Mouse (Mus musculus) hindbrain, embryonic 10.5 days (tissue): Measurements from ENCODE around the gene Tmem35b. TPM values are rescaled to one million over a fixed set of nuclear protein-coding genes. Genes with fewer than 3 reads are reported as not detected.

Experiments used
- DNase-seq: peaks from one replicate; pipeline ENCODE4 v3.0.0-alpha.2; 2017; ENCODE audit warnings: low spot score
- H3K27ac ChIP-seq: fragments of 300-500 bp; sonication (generic); 2 replicates; pipeline ENCODE4 v1.5.1; 2016; ENCODE audit warnings: mild to moderate bottlenecking, moderate library complexity
- H3K27me3 ChIP-seq: fragments of 300-500 bp; sonication (generic); 2 replicates; pipeline ENCODE4 v1.6.1; 2016; ENCODE audit warnings: mild to moderate bottlenecking; ENCODE audit not compliant: poor library complexity, insufficient read depth, severe bottlenecking
- H3K36me3 ChIP-seq: fragments of 300-500 bp; sonication (generic); 2 replicates; pipeline ENCODE4 v1.6.1; 2016; ENCODE audit warnings: mild to moderate bottlenecking, moderate library complexity
- H3K4me1 ChIP-seq: fragments of 300-500 bp; sonication (generic); replicated peaks from 2 replicates; pipeline ENCODE4 v1.6.1; 2016; ENCODE audit warnings: mild to moderate bottlenecking
- H3K4me3 ChIP-seq: fragments of 300-500 bp; sonication (generic); 2 replicates; pipeline ENCODE4 v1.5.1; 2016; ENCODE audit warnings: mild to moderate bottlenecking, moderate library complexity
- H3K9me3 ChIP-seq: fragments of 300-500 bp; sonication (generic); 2 replicates; pipeline ENCODE4 v1.6.1; 2016; ENCODE audit warnings: mild to moderate bottlenecking, moderate library complexity
- WGBS: fragments of 180-500 bp; shearing (Covaris S2); methylation state at CpG from one replicate; pipeline ENCODE4 v1.1.7; 2016; 5-methylcytosine and 5-hydroxymethylcytosine counted together
- polyA plus RNA-seq: library from polyadenylated mRNA; unstranded; fragments of >200 nt; fragmentation: Nextera tagmentation; extraction: Ambion mirVana; gene quantifications from 2 replicates; pipeline ENCODE4 v1.2.1, GENCODE M21; 2016

Gene Tmem35b
- polyA plus RNA-seq, 1 experiment from 2014 or later = 17.0 TPM

DNA sequence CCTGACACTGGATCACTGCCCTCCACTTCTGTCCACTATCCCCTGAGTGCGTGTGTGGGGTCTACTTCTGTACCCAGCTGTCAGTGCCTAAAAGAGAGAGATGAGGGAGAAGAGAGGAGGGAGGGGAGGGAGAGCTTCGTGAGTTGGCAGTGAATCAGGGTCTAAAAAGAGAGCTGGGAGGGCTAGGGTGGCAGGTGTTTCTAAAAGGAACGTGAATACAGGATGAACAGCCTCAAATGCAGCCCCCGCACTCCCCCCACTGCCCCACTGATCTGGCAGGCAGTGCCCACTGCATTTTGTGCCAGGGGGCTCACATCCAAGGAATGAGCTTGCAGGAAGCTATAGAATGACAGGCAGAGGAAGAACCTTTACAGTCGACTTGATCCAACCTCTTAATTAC, 47.4 kb downstream of the Tmem35b start:
- 45% methylated on average over 5 of the region's 5 CpGs for WGBS
- H3K4me1 ChIP-seq = peaks cover 58% of the 10 kb centered on the region
- no peak overlapping the region for H3K27ac ChIP-seq
- H3K27me3 ChIP-seq = peaks cover 69% of the 10 kb centered on the region
- no peak for DNase-seq
- no peak overlapping the region for H3K4me3 ChIP-seq
- H3K36me3 ChIP-seq = no peaks in the 10 kb centered on the region
- H3K9me3 ChIP-seq = no peaks in the 10 kb centered on the region

GRCm38 (mm10) chr4:127171341-127171905, 47.9 kb downstream of the Tmem35b start:
- DNase-seq = no peak
- H3K27ac ChIP-seq = no peak overlapping the region
- H3K36me3 ChIP-seq = no peaks in the 10 kb centered on the region
- H3K4me3 ChIP-seq = no peak overlapping the region
- WGBS = 55% methylated on average over 4 of the region's 4 CpGs
- H3K27me3 ChIP-seq = peaks cover 69% of the 10 kb centered on the region
- H3K4me1 ChIP-seq = peaks cover 58% of the 10 kb centered on the region
- H3K9me3 ChIP-seq = no peaks in the 10 kb centered on the region

DNA sequence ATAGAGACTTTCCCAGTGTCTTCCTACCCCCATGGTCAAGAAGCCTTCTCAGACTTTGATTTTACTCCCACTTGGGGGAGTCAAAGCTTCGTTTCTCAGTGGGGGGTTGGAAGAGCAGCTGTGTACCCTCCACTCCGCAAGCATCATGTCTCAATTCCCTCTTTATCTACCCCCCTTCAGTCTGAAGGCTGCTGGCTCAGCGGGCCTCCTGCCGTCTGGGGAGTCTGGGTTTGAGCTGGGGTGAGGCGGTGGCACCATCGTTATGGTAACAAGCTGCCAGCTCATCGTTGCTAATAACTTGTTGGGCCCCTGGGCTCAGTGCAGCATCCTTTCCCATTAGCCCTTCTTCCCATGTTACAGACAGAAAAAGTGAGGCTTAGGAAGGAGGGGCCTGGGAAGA, 48.6 kb downstream of the Tmem35b start:
- Histone ChIP-seq H3K4me3 (no peak overlapping the region), H3K4me1 (peaks cover 58% of the 10 kb centered on the region), H3K9me3 (no peaks in the 10 kb centered on the region), H3K36me3 (no peaks in the 10 kb centered on the region), H3K27me3 (peaks cover 64% of the 10 kb centered on the region), H3K27ac (no peak overlapping the region)
- WGBS = 19% methylated on average over 7 of the region's 7 CpGs
- DNase-seq = no peak

DNA sequence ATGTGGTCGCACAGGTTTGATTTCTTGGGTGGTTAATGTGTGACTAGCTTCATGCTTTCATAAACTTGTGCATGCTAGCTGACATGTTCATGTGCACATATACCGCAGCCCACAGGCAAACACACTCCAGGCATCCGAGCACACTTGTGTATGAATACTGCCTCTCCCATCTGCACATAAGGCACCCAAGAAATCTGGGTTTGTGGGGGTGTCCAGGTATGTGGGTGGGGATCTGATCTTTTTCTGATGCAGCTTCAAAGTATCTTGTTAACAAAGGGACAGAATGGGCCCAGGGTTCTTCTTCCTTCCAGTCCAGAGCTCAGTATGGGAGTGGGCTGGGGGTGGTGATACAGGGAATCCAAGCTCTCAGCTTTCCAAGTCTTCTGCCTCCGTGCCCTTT, 49.1 kb downstream of the Tmem35b start:
- no peaks in the 10 kb centered on the region for H3K9me3 ChIP-seq
- H3K4me1 ChIP-seq = peaks cover 57% of the 10 kb centered on the region
- no peak overlapping the region for H3K4me3 ChIP-seq
- WGBS = 67% methylated on average over 4 of the region's 4 CpGs
- H3K36me3 ChIP-seq = no peaks in the 10 kb centered on the region
- no peak for DNase-seq
- H3K27me3 ChIP-seq = peaks cover 62% of the 10 kb centered on the region
- no peak overlapping the region for H3K27ac ChIP-seq

GRCm38 (mm10) chr4:127173461-127173860, 50.0 kb downstream of the Tmem35b start:
- Histone ChIP-seq H3K27ac (no peak overlapping the region), H3K4me3 (no peak overlapping the region), H3K36me3 (no peaks in the 10 kb centered on the region), H3K27me3 (peaks cover 61% of the 10 kb centered on the region), H3K9me3 (no peaks in the 10 kb centered on the region), H3K4me1 (peaks cover 48% of the 10 kb centered on the region)
- WGBS = 3% methylated on average over 8 of the region's 8 CpGs
- peak; percentile 66 for DNase-seq

DNA sequence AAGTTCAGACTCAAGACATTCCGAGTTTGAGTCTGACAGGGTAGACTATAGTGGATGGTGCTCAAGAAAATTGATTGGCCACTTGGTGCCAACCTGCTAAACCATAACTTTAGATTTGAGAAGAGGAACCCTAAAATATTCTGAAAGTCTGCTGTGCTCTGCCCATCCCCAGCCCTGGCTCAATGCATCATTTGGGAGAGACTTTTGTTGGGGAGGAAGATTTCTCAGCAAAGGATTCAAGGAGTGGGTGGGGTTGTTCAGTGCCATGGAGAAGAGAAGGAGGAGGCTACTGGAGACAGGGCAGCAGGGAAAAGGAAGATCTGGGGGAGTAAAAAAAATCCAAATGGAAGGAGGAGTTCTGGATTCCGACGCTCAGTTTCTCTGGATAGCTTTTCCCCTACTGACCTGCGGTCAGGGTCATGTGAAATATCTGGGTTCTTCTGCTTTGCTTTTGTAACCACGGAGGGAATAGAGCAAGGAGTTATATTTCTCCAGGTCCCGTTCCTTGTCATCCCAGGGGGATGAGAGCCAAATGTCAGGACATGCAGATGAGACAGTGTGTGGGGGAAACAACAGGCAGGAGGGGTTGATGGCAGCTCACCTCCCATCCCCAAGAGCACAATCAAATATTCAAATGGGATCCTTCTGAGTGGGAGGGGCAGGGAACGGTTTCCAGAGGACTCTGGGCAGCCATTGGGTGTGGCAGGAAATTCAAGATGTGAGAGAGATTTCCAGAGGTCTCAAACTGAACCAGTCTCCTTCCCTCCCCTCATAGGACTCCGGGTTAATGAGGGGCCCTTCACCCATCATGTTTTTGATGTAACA, 50.8 kb downstream of the Tmem35b start:
- Histone ChIP-seq H3K9me3 (no peaks in the 10 kb centered on the region), H3K27me3 (peaks cover 61% of the 10 kb centered on the region), H3K4me3 (no peak overlapping the region), H3K36me3 (no peaks in the 10 kb centered on the region), H3K27ac (no peak overlapping the region), H3K4me1 (peaks cover 48% of the 10 kb centered on the region)
- DNase-seq = no peak
- 63% methylated on average over 8 of the region's 8 CpGs for WGBS

DNA sequence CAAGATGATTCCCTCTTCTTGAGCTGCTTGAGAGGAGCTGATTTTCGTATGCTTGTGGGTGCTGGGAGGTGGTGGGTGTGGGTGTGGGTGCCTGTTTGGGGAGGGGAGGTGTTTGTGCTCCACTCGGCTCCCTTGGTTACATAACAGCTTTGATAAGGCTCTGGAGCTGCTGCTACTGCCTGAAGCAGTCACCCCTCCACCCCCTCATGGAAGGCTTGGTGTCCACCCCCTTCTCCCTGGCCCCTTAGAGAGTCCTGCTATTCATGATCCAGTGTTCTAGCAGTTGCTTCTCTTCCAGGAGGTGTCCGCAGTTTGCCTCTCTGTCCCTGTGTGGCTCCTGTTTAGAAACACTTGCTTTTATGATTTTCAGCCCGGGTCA, 51.4 kb downstream of the Tmem35b start:
- no peak for DNase-seq
- no peak overlapping the region for H3K4me3 ChIP-seq
- H3K36me3 ChIP-seq = no peaks in the 10 kb centered on the region
- H3K27me3 ChIP-seq = peaks cover 61% of the 10 kb centered on the region
- 69% methylated on average over 4 of the region's 4 CpGs for WGBS
- H3K4me1 ChIP-seq = peaks cover 48% of the 10 kb centered on the region
- H3K27ac ChIP-seq = no peak overlapping the region
- no peaks in the 10 kb centered on the region for H3K9me3 ChIP-seq

DNA sequence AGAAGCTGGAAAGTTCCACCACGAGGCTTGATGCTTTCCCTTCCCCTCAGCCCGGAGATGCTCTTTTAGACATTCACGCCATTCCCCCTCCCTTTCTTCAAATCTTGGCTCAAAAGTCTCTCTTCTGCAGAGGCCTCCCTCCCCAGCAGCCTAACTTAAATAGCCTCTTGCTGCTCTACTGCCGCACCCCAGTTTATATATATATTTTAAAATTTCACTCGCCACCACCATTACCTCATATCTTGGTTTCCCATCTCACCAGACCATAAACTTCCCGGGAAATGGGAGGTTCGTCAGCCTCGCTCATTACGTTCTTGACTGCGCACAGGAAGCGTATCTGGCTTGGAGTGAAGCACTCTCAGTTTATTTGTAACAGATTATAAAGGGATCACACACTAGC, 54.5 kb downstream of the Tmem35b start:
- DNase-seq = no peak
- H3K27ac ChIP-seq = no peak overlapping the region
- WGBS = 81% methylated on average over 11 of the region's 11 CpGs
- H3K36me3 ChIP-seq = no peaks in the 10 kb centered on the region
- H3K9me3 ChIP-seq = no peaks in the 10 kb centered on the region
- no peak overlapping the region for H3K4me3 ChIP-seq
- H3K4me1 ChIP-seq = peaks cover 30% of the 10 kb centered on the region
- H3K27me3 ChIP-seq = peaks cover 38% of the 10 kb centered on the region

DNA sequence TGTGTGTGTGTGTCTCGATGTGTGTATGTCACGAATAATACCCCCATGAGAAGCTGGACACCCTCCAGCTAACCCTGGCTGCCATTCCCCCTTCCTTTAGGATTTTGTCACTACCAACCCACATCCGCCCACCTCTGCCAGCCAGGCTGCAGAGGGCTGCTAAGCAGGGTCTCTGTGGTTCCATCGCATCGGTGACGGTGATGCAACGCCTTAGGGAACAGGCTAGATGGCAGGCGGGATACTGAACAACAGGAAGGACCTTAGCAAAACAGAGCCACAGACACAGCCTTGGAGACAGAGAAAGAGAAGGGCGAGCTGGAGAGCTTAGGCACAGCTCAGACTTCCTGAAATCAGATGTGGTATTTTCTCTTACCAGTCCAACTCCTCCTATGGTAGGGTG, 55.2 kb downstream of the Tmem35b start:
- H3K4me3 ChIP-seq = no peak overlapping the region
- DNase-seq = no peak

More for the DNA sequence above, 55.2 kb downstream of the Tmem35b start:
- H3K27me3 ChIP-seq = peaks cover 31% of the 10 kb centered on the region
- H3K4me1 ChIP-seq = peaks cover 24% of the 10 kb centered on the region
- WGBS = 49% methylated on average over 9 of the region's 9 CpGs
- no peak overlapping the region for H3K27ac ChIP-seq
- H3K36me3 ChIP-seq = no peaks in the 10 kb centered on the region
- no peaks in the 10 kb centered on the region for H3K9me3 ChIP-seq

Other genes starting within 250 kb of the Tmem35b start
- 24.3 and 27.3 TPM in 2 replicates for gene Zmym4, start 155.6 kb upstream of the Tmem35b start, polyA plus RNA-seq
- 103 and 116 TPM in 2 replicates for gene Sfpq, start 102.4 kb upstream of the Tmem35b start, polyA plus RNA-seq
- gene Zmym1, start 62.5 kb upstream of the Tmem35b start, polyA plus RNA-seq = 28.1 and 35.6 TPM in 2 replicates
- gene Zmym6, start 46.3 kb upstream of the Tmem35b start, polyA plus RNA-seq = 19.5 and 21.6 TPM in 2 replicates
- 3.7 and 7.9 TPM in 2 replicates for gene Dlgap3, start 45.5 kb downstream of the Tmem35b start, polyA plus RNA-seq
- 78.7 and 81.1 TPM in 2 replicates for gene Smim12, start 120.1 kb downstream of the Tmem35b start, polyA plus RNA-seq
- gene Gja4, start 190.3 kb downstream of the Tmem35b start, polyA plus RNA-seq = 13.5 and 18.8 TPM in 2 replicates
- gene Gjb3, start 207.2 kb downstream of the Tmem35b start, polyA plus RNA-seq = 2.2 and 6.2 TPM in 2 replicates
- 0.15 and 0.21 TPM in 2 replicates for gene Gjb4, start 230.4 kb downstream of the Tmem35b start, polyA plus RNA-seq
- 0.85 and 2.1 TPM in 2 replicates for gene Gjb5, start 234.5 kb downstream of the Tmem35b start, polyA plus RNA-seq